Mouse (Mus musculus) left cerebral cortex, adult 8-10 months (tissue): ENCODE measurements around the gene Duox1. TPM values are rescaled to one million over a fixed set of nuclear protein-coding genes. Genes with fewer than 3 reads are reported as not detected.

Source experiments
- DNase-seq, 2 experiments: peaks; one replicate each; pipeline ENCODE4 v3.0.0; 2022; ENCODE audit warnings: low spot score in 2 of 2
- total RNA-seq, 4 experiments: library from RNA; stranded (reverse); gene quantifications; 2 replicates each; pipeline ENCODE4 v1.2.4; 2022

Duox1 gene
- total RNA-seq, 4 experiments from 2014 or later: 0.07 TPM; not detected in 3

- no peak for DNase-seq
Observed at GRCm38 (mm10) chr2:122354191-122354929, 38.9 kb downstream of the Duox1 start.

- no peak for DNase-seq
Observed at GRCm38 (mm10) chr2:122355389-122355788, 39.9 kb downstream of the Duox1 start.

- DNase-seq: no peak
Observed at GRCm38 (mm10) chr2:122356187-122356586, 40.7 kb downstream of the Duox1 start.

GRCm38 (mm10) chr2:122360310-122360709 is 44.8 kb downstream of the Duox1 start:
- no peak for DNase-seq

DNA sequence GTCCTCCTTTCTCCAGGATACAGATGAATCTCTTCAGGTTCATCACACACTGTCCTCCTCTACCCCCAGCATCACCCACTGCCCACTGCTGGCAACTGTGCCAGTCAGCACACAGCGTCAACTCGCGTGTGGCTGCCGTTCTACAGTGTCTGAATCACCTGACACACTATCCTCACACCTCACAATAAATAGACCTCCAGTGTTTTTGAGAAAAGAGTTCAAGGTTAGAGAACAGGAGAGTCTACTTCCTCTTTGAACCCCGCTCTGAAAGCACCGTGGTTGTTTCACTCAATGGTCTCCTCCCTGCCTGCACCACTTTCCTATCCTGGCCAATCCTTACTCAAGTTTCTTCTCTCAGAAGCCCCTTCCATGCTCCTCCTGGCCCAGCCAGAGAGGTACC is 45.7 kb downstream of the Duox1 start:
- no peak for DNase-seq

GRCm38 (mm10) chr2:122361868-122362621 is 46.6 kb downstream of the Duox1 start:
- no peak for DNase-seq

DNA sequence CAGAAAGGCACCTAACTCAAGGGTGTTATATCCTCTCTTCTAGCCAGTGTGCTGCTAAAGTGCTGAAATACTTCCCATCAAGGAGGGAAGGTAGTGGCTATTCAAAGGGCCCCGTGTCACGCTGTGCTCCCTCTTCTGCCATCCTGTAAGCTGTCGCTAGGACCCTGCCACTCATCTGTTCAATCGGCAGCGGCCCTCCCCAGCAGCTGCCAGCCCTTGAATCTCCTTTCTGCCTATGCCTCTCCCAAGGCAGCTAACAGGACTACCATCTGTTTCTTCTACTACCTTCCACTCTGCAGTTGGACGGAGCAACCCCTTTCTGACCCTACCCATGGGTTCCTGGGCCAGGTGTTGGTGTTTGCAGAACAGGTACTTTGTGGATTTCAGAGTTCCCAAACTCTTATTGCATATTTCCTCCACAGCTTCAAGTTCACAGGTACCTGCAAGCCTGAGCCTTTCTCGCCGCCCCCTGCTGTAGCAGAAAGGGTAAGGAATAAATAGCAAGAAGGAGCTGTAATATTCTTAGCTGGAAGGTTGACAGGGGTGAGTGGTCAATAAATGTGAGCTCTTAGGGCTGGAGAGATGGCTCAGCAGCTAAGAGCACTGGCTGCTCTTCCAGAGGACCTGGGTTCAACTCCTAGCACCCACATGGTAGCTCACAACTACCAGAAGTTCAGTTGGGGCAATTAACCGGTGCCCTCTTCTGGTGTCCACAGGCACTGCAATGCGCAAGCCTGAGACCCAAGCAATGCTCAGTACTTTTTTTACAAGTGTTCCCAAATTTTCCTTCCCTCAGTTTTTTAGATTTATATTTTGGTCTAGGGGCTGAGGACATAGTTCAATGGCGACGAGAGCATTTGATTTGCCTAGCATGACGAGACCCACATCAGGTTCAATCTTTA is 47.4 kb downstream of the Duox1 start:
- no peak for DNase-seq

- DNase-seq: no peak
Observed at GRCm38 (mm10) chr2:122364352-122364944, 49.0 kb downstream of the Duox1 start.

- DNase-seq: no peak
Observed at GRCm38 (mm10) chr2:122365244-122365866, 49.9 kb downstream of the Duox1 start.

DNA sequence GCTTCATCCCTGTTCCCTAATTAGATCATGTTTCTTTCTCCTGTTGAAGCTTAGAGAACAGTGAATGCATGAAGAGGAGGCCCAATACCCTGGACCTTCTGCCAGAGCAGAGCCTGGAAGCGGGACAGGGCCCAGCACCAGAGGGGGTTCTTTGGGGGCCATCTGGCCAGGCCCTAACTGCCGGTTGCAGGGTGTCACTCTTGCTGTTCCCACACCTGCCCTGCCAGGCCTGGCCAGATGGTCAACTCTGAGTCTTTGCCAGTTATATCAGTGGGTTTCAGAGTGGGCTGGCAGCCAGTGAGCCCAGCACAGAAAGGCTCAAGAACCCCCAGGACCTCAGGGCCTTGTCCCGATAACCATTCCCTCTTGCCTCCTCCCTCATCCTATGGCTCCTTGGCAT is 50.6 kb downstream of the Duox1 start:
- no peak for DNase-seq

- DNase-seq: no peak
Observed at GRCm38 (mm10) chr2:122366706-122367105, 51.2 kb downstream of the Duox1 start.

DNA sequence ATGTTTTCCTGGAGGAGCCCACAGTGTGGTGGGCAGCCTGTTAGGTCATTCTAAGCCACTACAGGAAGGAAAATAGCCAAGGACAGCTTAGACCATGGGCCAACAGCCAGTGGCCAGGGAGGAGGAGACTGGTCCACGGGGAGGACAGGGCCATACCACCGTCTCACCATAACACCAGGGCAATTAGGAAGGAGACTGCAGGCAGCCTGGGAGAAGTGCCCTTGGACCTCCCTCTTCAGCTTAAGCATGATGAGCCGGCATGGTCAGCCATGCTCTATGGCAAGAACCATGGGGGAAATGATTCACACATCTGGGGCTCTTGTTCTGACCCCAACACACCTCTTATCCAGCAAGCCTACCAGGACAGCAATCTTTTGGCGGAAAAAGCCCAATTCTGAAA is 51.7 kb downstream of the Duox1 start:
- DNase-seq: no peak

DNA sequence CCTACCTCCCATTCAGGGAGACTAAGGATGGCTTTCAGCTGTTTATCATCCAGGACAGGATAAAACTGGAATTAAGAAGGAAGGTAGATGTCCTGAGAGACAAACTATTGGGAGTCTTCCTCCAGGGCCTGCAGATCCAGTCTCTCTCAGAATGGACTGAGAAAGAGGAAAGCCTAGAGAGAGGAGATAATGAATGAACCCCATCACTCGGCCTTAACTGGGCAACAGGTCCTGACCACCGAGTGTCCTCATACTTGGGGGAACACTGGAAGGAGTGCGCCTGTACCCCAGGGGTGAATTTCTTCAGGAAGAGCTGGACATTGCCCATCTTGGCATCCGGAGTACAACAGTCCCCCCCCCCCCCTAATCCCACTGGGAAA is 52.2 kb downstream of the Duox1 start:
- DNase-seq: no peak

DNA sequence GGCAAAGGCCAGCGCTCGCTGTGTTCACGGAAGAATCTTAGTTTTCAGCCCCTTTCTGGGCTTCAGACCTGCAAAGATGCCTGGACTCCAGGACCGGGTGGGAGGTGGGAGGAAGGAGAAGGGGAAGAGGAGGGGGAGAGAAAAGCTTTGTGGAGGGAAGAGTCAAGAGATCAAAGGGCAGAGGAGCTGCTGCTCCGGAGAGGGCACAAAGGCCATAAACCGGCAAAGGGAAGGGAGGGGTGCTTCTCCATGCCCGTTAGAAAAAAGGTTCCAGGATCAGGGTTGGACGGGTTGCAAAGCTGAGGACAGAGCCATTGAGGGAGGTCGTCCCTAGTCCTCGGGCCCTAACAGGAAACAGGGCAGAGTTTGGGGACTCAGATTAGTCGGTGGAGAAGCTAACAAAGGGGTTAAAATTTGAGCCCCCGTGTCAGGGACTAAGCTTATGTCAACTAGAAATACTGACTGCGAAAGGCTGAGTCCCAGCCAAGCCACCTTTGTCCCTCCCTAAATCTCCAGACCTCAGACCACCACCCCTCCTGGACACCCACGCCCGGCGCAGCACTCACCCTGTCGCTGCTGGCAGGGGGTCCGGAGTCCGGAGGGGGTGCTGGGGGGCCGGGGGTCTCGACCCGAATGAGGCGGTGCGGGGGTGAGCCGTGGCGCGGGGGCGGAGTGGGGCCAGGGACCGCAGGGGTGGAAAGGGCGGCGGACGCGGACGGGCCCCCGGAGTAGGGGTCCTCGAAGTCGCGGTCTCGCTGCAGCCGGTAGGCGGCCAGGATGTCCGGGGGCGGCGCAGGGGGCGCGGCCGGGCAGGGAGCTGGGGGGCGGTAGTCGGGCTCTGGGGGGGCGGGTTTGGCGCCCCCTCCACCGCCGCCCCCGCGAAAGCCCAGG is 52.9 kb downstream of the Duox1 start:
- no peak for DNase-seq

DNA sequence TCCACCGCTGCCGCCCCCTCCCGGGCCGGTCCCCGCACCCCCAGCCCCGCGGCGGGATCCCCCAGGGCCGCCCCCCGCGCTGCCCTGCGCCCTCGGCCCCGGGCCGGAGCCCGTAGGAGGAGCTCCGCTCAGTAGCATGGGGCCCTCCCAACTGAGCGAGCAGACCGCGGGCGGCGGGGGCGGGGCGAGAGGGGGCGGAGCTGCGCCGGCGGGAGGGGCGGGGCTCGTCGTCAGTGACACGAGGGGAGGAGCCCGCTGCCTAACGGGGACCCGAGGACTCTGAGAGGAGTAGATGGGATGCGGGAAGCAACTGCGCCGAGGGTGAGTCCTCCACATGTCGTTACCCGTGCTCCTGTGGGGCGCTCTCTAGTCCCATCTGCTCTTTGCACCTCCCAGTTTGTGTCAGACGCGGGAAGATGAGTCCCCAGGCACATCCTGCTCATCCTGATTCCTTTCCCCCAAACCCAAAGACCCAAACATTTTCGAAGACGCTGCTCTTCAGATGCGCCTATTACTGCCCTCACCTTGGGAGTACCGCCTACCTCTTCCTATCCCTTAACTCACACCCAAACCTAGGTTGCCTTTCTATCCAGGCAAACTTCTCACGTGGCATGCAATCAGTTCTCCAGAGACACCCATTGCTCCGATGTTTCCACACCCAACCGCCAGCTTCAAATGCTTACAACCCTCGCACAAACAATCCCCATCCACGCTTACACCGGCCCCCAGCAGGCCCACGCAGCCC is 53.7 kb downstream of the Duox1 start, which contains the start of gene Shf:
Shf (minus strand) TSS at position 168 of the 745 bp plus-strand sequence.
- peak; percentile 74 to 88 for DNase-seq

GRCm38 (mm10) chr2:122370101-122370750 is 54.8 kb downstream of the Duox1 start:
- DNase-seq: no peak

GRCm38 (mm10) chr2:122372067-122372466 is 56.6 kb downstream of the Duox1 start:
- DNase-seq: no peak

GRCm38 (mm10) chr2:122372541-122372940 is 57.1 kb downstream of the Duox1 start:
- no peak for DNase-seq

DNA sequence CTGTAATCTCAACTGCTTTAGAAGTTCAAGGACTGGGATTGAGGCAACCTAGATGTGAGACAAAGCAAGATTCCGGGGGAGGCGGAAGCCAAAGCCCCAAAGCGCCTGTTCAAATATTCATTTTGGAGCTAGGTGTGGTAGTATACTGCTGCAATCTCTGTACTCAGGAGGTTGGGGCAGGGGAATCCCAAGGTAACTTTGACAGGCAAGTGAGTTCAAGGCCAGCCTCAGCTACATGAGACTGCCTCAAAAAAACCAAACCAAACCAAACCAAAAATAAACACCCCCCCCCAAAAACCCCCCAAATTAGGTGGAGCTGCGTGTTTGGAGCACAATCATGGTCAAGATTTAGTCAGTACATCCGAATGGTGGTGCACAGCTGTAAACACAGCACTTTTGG is 58.5 kb downstream of the Duox1 start:
- no peak for DNase-seq
